Mouse (Mus musculus): ENCODE results near the gene Gm21304.
"Not testable (repeated sequence)": the region's sequence is repeated elsewhere in the genome, so short reads cannot be mapped to it uniquely, and the experiment has no call there.

Gm21304 gene

DNA sequence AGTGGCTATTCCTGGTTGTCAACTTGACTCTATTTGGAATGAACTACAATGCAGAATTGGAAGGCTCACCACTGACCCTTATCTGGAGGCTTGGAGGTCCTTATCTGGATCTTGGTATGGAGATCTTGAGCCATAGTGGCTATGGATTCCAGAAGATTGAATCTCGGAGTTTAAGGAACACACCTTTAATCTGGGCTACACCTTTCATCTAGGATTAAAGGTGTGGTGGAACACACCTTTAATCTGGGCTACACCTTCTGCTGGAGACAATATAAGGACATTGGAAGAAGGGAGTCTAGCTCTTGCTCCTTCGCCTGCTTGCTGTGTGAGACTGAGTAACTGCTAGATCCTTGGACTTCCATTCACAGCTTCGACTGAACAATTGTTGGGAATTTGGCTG, at the start of gene Gm21304:
Gene Gm21304, plus strand, starts transcription at position 301 of the 400 bp plus-strand sequence.
- DNase-seq, result not testable (repeated sequence)

DNA sequence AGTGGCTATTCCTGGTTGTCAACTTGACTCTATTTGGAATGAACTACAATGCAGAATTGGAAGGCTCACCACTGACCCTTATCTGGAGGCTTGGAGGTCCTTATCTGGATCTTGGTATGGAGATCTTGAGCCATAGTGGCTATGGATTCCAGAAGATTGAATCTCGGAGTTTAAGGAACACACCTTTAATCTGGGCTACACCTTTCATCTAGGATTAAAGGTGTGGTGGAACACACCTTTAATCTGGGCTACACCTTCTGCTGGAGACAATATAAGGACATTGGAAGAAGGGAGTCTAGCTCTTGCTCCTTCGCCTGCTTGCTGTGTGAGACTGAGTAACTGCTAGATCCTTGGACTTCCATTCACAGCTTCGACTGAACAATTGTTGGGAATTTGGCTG, 25.6 kb upstream of the Gm21304 start, which contains the start of gene Gm21293:
Gene Gm21293, plus strand, starts transcription at position 301 of the 400 bp plus-strand sequence.
- not testable (repeated sequence) for DNase-seq

DNA sequence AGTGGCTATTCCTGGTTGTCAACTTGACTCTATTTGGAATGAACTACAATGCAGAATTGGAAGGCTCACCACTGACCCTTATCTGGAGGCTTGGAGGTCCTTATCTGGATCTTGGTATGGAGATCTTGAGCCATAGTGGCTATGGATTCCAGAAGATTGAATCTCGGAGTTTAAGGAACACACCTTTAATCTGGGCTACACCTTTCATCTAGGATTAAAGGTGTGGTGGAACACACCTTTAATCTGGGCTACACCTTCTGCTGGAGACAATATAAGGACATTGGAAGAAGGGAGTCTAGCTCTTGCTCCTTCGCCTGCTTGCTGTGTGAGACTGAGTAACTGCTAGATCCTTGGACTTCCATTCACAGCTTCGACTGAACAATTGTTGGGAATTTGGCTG, 17.1 kb upstream of the Gm21304 start, which contains the start of gene Gm6763:
Gene Gm6763, plus strand, starts transcription at position 301 of the 400 bp plus-strand sequence.
- not testable (repeated sequence) for DNase-seq

DNA sequence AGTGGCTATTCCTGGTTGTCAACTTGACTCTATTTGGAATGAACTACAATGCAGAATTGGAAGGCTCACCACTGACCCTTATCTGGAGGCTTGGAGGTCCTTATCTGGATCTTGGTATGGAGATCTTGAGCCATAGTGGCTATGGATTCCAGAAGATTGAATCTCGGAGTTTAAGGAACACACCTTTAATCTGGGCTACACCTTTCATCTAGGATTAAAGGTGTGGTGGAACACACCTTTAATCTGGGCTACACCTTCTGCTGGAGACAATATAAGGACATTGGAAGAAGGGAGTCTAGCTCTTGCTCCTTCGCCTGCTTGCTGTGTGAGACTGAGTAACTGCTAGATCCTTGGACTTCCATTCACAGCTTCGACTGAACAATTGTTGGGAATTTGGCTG, 8.6 kb upstream of the Gm21304 start, which contains the start of gene Gm8764:
Gene Gm8764, plus strand, starts transcription at position 301 of the 400 bp plus-strand sequence.
- DNase-seq, result not testable (repeated sequence)

DNA sequence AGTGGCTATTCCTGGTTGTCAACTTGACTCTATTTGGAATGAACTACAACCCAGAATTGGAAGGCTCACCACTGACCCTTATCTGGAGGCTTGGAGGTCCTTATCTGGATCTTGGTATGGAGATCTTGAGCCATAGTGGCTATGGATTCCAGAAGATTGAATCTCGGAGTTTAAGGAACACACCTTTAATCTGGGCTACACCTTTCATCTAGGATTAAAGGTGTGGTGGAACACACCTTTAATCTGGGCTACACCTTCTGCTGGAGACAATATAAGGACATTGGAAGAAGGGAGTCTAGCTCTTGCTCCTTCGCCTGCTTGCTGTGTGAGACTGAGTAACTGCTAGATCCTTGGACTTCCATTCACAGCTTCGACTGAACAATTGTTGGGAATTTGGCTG, 8.4 kb downstream of the Gm21304 start, which contains the start of gene Gm21312:
Gene Gm21312, plus strand, starts transcription at position 301 of the 400 bp plus-strand sequence.
- not testable (repeated sequence) for DNase-seq

DNA sequence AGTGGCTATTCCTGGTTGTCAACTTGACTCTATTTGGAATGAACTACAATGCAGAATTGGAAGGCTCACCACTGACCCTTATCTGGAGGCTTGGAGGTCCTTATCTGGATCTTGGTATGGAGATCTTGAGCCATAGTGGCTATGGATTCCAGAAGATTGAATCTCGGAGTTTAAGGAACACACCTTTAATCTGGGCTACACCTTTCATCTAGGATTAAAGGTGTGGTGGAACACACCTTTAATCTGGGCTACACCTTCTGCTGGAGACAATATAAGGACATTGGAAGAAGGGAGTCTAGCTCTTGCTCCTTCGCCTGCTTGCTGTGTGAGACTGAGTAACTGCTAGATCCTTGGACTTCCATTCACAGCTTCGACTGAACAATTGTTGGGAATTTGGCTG, 16.9 kb downstream of the Gm21304 start, which contains the start of gene Gm20765:
Gene Gm20765, plus strand, starts transcription at position 301 of the 400 bp plus-strand sequence.
- DNase-seq, result not testable (repeated sequence)

DNA sequence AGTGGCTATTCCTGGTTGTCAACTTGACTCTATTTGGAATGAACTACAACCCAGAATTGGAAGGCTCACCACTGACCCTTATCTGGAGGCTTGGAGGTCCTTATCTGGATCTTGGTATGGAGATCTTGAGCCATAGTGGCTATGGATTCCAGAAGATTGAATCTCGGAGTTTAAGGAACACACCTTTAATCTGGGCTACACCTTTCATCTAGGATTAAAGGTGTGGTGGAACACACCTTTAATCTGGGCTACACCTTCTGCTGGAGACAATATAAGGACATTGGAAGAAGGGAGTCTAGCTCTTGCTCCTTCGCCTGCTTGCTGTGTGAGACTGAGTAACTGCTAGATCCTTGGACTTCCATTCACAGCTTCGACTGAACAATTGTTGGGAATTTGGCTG, 25.4 kb downstream of the Gm21304 start, which contains the start of gene Gm4340:
Gene Gm4340, plus strand, starts transcription at position 301 of the 400 bp plus-strand sequence.
- DNase-seq, result not testable (repeated sequence)

DNA sequence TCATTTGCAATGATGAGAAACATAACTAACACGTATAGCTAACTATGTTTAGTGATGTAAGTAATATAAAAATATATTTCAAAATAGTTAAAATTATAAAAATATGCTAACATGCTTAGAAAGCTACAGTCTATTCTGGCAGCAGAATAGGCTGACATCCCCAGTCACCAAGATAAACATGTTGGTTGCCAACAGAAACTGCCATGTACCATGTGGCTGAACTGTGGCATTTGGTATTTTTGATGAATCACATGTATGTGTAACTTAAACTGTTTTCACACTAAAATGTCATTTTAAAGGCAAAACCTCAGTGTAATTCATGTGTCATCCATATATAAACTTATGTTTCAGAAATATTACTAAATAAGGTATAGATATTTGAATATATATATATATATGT, 41.3 kb downstream of the Gm21304 start:
- DNase-seq, result no peak

DNA sequence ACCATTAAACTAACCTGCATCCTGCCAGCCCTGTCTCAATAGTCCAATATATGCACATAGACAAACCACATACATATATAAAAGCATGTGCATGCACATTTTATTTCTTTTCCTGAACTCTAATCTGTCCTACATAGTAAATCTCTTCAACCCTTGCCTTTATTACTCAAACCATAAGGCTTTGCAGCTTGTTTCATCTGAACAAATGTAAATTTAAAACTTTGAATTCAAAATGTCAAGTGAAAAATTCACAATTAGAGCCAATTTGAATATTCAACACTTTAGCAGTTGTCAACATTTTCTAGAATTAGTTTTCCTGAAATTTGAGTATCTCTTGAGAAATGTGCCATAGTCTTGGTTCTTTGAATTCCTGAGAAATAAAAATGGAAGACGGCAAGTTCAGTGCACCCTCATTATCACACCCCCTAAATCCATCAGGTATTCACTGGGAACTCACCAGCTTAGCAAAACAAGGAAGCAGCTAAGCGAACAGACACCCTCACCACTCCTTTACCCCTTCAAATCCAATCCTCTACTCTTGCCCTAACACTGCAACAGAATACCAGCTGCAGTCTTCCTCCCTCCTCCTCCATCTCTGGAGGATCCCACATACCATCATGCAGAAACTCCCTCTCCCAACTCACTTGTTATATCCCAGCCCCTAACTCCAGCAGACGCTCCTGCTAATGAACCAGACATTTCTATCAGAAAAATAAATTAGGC, 42.1 kb downstream of the Gm21304 start:
- no peak for DNase-seq

DNA sequence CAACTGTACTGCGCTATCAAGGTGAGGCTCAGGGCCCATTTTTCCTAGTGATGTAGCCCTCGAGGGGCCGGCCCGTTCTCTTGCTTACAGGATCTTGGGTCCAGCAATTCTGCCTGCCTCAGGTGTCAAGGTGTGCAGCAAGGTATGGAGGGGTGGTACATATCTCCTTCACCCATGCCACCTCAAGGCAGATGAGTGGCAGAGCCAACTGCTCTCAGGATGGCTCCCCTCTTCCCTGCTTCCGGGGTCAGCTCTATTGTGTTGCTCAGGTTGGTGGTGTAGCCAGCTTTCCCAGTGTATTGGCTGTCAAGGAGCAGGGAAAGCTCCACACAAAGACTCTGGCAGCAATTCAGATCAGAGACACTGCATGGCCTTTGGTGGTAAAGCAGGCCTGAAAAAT, 46.2 kb downstream of the Gm21304 start:
- no peak for DNase-seq
